Mouse (Mus musculus) erythroblast, embryonic 14.5 days (primary cell): ENCODE data around the gene Fpgs.

Source experiments
- GATA1 ChIP-seq: IDR thresholded peaks from 2 replicates; pipeline ENCODE4 v1.6.1; 2012; ENCODE audit warnings: low read length, inconsistent platforms, mixed read lengths
- TAL1 ChIP-seq: IDR thresholded peaks from 3 replicates; pipeline ENCODE4 v1.6.1; 2012; ENCODE audit warnings: low read length, inconsistent platforms, mixed read lengths

- TF ChIP-seq TAL1 (no peak), GATA1 (no peak)
Measured at GRCm38 (mm10) chr2:32712586-32712933, 8.6 kb upstream of the Fpgs start.
